Mouse (Mus musculus): Measurements from ENCODE around the gene Ptges3. TPM values are rescaled to one million over a fixed set of nuclear protein-coding genes. Genes with fewer than 3 reads are reported as not detected.

Gene Ptges3
- polyA plus RNA-seq (2016; fragmentation: Nextera tagmentation; extraction: Ambion mirVana): 461 and 507 TPM in 2 replicates

DNA sequence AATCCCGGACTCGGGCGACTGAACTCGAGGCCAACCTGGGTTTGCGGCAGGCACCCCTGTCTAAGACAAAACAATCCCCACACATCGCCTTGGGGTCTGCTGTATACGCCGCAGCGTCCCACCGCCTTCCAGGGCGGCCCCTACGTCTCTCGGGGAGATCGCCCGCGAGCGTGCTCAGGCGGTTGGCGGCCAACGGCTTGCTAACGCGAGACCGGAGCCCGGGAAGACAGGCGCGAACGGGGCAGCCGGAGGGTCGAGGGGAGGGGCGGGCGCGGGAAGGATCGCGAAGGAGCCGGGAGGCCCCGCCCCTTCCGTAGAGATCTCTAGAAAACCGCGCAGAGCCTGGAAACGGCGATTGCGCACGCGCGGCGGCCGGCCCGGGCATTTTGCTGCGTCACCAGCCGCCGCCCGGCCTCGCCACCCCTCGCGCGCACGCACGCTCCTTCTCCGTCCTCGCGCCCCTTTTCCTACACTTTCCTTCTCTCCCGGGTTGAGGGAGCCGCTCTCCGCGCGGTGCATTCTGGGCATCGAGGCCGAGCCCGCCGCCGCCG, at the start of gene Ptges3:
Gene Ptges3, plus strand, starts transcription at position 354 of the 551 bp plus-strand sequence.
- under 1% methylated on average over 64 of the region's 72 CpGs for WGBS
- H3K4me1 ChIP-seq: peaks cover 23% of the 10 kb centered on the region
- H3K9me3 ChIP-seq: no peaks in the 10 kb centered on the region
- peak within 1 kb of the TSS; percentile 97 for H3K27ac ChIP-seq
- no peaks in the 10 kb centered on the region for H3K27me3 ChIP-seq (replicated peaks)
- ATAC-seq (ENCODE audit: low FRiP score, low read depth): peak; percentile 89
- H3K9ac ChIP-seq: peak within 1 kb of the TSS; percentile 93
- peak within 1 kb of the TSS; percentile 67 for H3K4me2 ChIP-seq (replicated peaks)
- H3K36me3 ChIP-seq: peaks cover 2% of the 10 kb centered on the region; the same call in 1 of the 2 replicates
- peak within 1 kb of the TSS; percentile 72 for H3K4me3 ChIP-seq

- H3K9ac ChIP-seq: no peak overlapping the region
- no peaks in the 10 kb centered on the region for H3K36me3 ChIP-seq
- no peak overlapping the region for H3K4me3 ChIP-seq
- no peaks in the 10 kb centered on the region for H3K27me3 ChIP-seq (replicated peaks)
- no peak overlapping the region for H3K4me2 ChIP-seq (replicated peaks)
- ATAC-seq (ENCODE audit: low FRiP score, low read depth): no peak
- H3K9me3 ChIP-seq: no peaks in the 10 kb centered on the region
- H3K4me1 ChIP-seq: no peaks in the 10 kb centered on the region
- H3K27ac ChIP-seq: no peak overlapping the region
- WGBS: 84% methylated on average over 5 of the region's 5 CpGs
Measured at GRCm38 (mm10) chr10:128009735-128010134, 49.0 kb upstream of the Ptges3 start.

DNA sequence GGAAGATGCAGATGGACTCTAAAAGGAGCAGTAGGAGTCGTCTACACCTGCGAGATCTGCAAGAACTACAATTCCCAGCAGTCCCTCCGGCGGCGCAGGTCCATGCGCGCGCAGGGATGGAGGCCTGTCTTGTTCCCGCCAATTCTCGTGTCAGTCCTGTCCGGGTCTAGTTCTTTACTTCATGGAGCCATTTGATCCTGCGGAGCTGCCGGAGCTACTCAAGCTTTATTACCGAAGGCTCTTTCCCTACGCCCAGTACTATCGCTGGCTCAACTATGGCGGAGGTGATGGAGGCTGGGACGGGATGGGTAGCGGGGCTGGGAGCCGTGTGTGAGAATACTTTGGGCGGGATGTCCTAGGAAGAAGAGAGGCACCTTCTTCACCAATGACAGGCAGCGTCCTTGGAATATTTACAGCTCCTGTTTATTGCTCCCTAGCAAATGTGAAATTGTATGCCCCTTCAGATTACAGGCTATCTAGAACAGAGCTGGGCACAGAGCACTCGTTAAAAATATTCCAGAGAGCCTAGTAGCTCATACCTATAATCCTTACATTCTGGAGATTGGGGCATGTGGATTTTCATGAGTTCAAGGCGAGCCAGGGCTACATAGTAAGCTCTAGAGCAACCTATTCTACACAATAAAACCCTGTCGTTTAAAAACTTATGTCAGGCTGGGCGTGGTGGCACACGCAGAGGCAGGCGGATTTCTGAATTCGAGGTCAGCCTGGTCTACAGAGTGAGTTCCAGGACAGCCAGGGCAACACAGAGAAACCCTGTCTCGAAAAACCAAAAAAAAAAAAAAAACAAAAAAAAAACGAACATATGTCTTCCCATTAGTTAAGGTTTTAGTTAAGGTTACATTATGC, 43.5 kb upstream of the Ptges3 start, which contains the start of gene Prim1:
Gene Prim1, plus strand, starts transcription at position 101 of the 867 bp plus-strand sequence.
- peak; percentile 88 for ATAC-seq (ENCODE audit: low FRiP score, low read depth)
- Histone ChIP-seq H3K9me3 (no peaks in the 10 kb centered on the region), H3K27me3 (replicated peaks) (no peaks in the 10 kb centered on the region), H3K4me1 (0 out of 2 replicates have a peak, but pooled peaks cover 2% of the 10 kb centered on the region), H3K4me2 (replicated peaks) (peak within 1 kb of the TSS; percentile 74), H3K36me3 (peaks cover 10% of the 10 kb centered on the region; the same call in 1 of the 2 replicates), H3K27ac (no peak within 1 kb of the TSS), H3K4me3 (peak within 1 kb of the TSS; percentile 45), H3K9ac (peak within 1 kb of the TSS; percentile 44)
- WGBS: 6% methylated on average over 31 of the region's 31 CpGs

- H3K9ac ChIP-seq: no peak overlapping the region
- WGBS: 96% methylated on average over 5 of the region's 5 CpGs
- no peak for ATAC-seq (ENCODE audit: low FRiP score, low read depth)
- H3K4me1 ChIP-seq: no peaks in the 10 kb centered on the region
- no peak overlapping the region for H3K4me3 ChIP-seq
- H3K27me3 ChIP-seq (replicated peaks): no peaks in the 10 kb centered on the region
- H3K9me3 ChIP-seq: no peaks in the 10 kb centered on the region
- peaks cover 59% of the 10 kb centered on the region for H3K36me3 ChIP-seq
- H3K27ac ChIP-seq: no peak overlapping the region
- no peak overlapping the region for H3K4me2 ChIP-seq (replicated peaks)
Measured at GRCm38 (mm10) chr10:128022196-128022595, 36.6 kb upstream of the Ptges3 start.

DNA sequence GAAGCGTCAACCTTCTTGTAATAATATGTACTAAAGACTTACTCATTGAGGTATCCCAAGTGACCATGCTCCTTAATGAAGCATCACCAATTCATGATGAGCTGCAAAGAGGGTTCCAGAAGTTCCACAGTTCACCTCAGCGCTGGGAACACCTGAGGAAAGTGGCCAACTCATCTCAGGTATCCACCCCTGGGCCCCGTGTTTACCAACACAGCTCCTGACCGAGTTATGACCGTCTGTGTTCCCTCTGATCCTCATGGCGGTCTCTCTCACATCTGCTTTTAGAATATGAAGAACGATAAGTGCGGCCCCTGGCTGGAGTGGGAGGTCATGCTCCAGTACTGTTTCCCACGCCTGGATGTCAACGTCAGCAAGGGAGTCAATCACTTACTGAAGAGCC, 35.3 kb upstream of the Ptges3 start:
- WGBS: 94% methylated on average over 10 of the region's 10 CpGs
- H3K27ac ChIP-seq: no peak overlapping the region
- H3K9me3 ChIP-seq: no peaks in the 10 kb centered on the region
- ATAC-seq (ENCODE audit: low FRiP score, low read depth): no peak
- H3K9ac ChIP-seq: no peak overlapping the region
- no peaks in the 10 kb centered on the region for H3K27me3 ChIP-seq (replicated peaks)
- no peak overlapping the region for H3K4me3 ChIP-seq
- no peaks in the 10 kb centered on the region for H3K4me1 ChIP-seq
- peaks cover 59% of the 10 kb centered on the region for H3K36me3 ChIP-seq
- no peak overlapping the region for H3K4me2 ChIP-seq (replicated peaks)

DNA sequence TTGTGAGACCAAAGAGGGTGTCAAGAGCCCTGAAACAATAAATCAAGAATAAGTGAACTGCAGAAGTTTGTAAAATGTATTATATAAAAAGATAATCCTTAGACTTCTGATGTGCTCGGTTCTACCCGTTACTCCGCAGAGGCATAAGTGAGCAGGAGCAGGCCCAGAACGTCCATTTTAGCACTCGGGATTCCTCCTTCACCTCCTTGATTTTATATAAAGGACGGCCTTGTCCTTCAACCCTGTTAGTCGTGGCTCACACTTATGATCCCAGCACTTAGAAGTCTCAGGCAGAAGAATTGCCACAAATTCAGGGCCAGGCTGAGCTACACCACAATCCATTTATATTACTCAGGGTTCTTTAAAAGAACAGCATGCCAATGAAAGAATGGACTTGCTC, 28.8 kb upstream of the Ptges3 start:
- Histone ChIP-seq H3K27ac (no peak overlapping the region), H3K9ac (no peak overlapping the region), H3K36me3 (peaks cover 47% of the 10 kb centered on the region), H3K4me1 (peaks cover 4% of the 10 kb centered on the region; the same call in 1 of the 2 replicates), H3K27me3 (replicated peaks) (no peaks in the 10 kb centered on the region), H3K9me3 (no peaks in the 10 kb centered on the region), H3K4me2 (replicated peaks) (no peak overlapping the region), H3K4me3 (no peak overlapping the region)
- WGBS: 92% methylated on average over 7 of the region's 7 CpGs
- ATAC-seq (ENCODE audit: low FRiP score, low read depth): no peak

- Histone ChIP-seq H3K4me2 (replicated peaks) (no peak overlapping the region), H3K27me3 (replicated peaks) (no peaks in the 10 kb centered on the region), H3K4me1 (peaks cover 5% of the 10 kb centered on the region; the same call in 1 of the 2 replicates), H3K9me3 (no peaks in the 10 kb centered on the region), H3K36me3 (peaks cover 41% of the 10 kb centered on the region), H3K4me3 (no peak overlapping the region), H3K9ac (no peak overlapping the region), H3K27ac (no peak overlapping the region)
- 86% methylated on average over 2 of the region's 2 CpGs for WGBS
- no peak for ATAC-seq (ENCODE audit: low FRiP score, low read depth)
Measured at GRCm38 (mm10) chr10:128030860-128031259, 27.9 kb upstream of the Ptges3 start.

- no peak overlapping the region for H3K27ac ChIP-seq
- peaks cover 39% of the 10 kb centered on the region for H3K36me3 ChIP-seq
- peak overlapping the region; percentile 95 for H3K4me2 ChIP-seq (replicated peaks)
- H3K27me3 ChIP-seq (replicated peaks): no peaks in the 10 kb centered on the region
- H3K4me3 ChIP-seq: peak overlapping the region; percentile 94
- H3K4me1 ChIP-seq: peaks cover 36% of the 10 kb centered on the region
- no peaks in the 10 kb centered on the region for H3K9me3 ChIP-seq
- H3K9ac ChIP-seq: peak overlapping the region; percentile 95
- no peak for ATAC-seq (ENCODE audit: low FRiP score, low read depth)
- WGBS: 5% methylated on average over 10 of the region's 10 CpGs
Measured at GRCm38 (mm10) chr10:128036746-128037425, 21.9 kb upstream of the Ptges3 start.

GRCm38 (mm10) chr10:128037921-128038320, 20.8 kb upstream of the Ptges3 start:
- Histone ChIP-seq H3K36me3 (peaks cover 42% of the 10 kb centered on the region), H3K9ac (no peak overlapping the region), H3K4me3 (no peak overlapping the region), H3K4me1 (peaks cover 36% of the 10 kb centered on the region), H3K27ac (no peak overlapping the region), H3K27me3 (replicated peaks) (no peaks in the 10 kb centered on the region), H3K4me2 (replicated peaks) (peak overlapping the region; percentile 36; the same call in 1 of the 2 replicates), H3K9me3 (no peaks in the 10 kb centered on the region)
- WGBS: 81% methylated on average over 3 of the region's 3 CpGs
- ATAC-seq (ENCODE audit: low FRiP score, low read depth): no peak

GRCm38 (mm10) chr10:128039167-128039566, 19.6 kb upstream of the Ptges3 start:
- H3K36me3 ChIP-seq: peaks cover 51% of the 10 kb centered on the region
- H3K4me1 ChIP-seq: peaks cover 44% of the 10 kb centered on the region
- no peaks in the 10 kb centered on the region for H3K27me3 ChIP-seq (replicated peaks)
- no peak overlapping the region for H3K9ac ChIP-seq
- no peak overlapping the region for H3K27ac ChIP-seq
- ATAC-seq (ENCODE audit: low FRiP score, low read depth): no peak
- H3K4me3 ChIP-seq: no peak overlapping the region
- 60% methylated on average over 5 of the region's 5 CpGs for WGBS
- H3K4me2 ChIP-seq (replicated peaks): no peak overlapping the region; the same call in 1 of the 2 replicates
- no peaks in the 10 kb centered on the region for H3K9me3 ChIP-seq

- no peak for ATAC-seq (ENCODE audit: low FRiP score, low read depth)
- no peak overlapping the region for H3K4me2 ChIP-seq (replicated peaks)
- no peaks in the 10 kb centered on the region for H3K27me3 ChIP-seq (replicated peaks)
- no peak overlapping the region for H3K27ac ChIP-seq
- H3K36me3 ChIP-seq: peaks cover 58% of the 10 kb centered on the region
- H3K4me3 ChIP-seq: no peak overlapping the region
- WGBS: 74% methylated on average over 3 of the region's 3 CpGs
- no peaks in the 10 kb centered on the region for H3K9me3 ChIP-seq
- H3K4me1 ChIP-seq: peaks cover 43% of the 10 kb centered on the region
- H3K9ac ChIP-seq: no peak overlapping the region
Measured at GRCm38 (mm10) chr10:128039858-128040257, 18.9 kb upstream of the Ptges3 start.

- Histone ChIP-seq H3K4me3 (no peak overlapping the region), H3K27me3 (replicated peaks) (no peaks in the 10 kb centered on the region), H3K36me3 (peaks cover 62% of the 10 kb centered on the region), H3K27ac (no peak overlapping the region), H3K4me2 (replicated peaks) (no peak overlapping the region), H3K4me1 (peaks cover 41% of the 10 kb centered on the region), H3K9me3 (no peaks in the 10 kb centered on the region), H3K9ac (no peak overlapping the region)
- WGBS: 94% methylated on average over 5 of the region's 5 CpGs
- ATAC-seq (ENCODE audit: low FRiP score, low read depth): no peak
Measured at GRCm38 (mm10) chr10:128040293-128040692, 18.5 kb upstream of the Ptges3 start.
